Mouse (Mus musculus): ENCODE measurements around the gene Vwce.

- no peak for TF ChIP-seq POLR2A (IDR thresholded peaks at IDR 0.05; ENCODE audit: extremely low read depth, insufficient read depth, low read length)
- TF ChIP-seq CTCF (IDR thresholded peaks at IDR 0.05; ENCODE audit: low read depth, low read length): no peak
Measured at GRCm38 (mm10) chr19:10604534-10604933, 29.5 kb upstream of the Vwce start.
